Mouse (Mus musculus) olfactory bulb, adult 2 months (tissue): ENCODE measurements around the gene Zfp92. TPM values are rescaled to one million over a fixed set of nuclear protein-coding genes. Genes with fewer than 3 reads are reported as not detected.

Source experiments
- H3K27ac ChIP-seq: fragments of 200-500 bp; 2 replicates; pipeline ENCODE4 v1.5.1; 2012; ENCODE audit warnings: low read depth, low read length; ENCODE audit not compliant: insufficient read depth
- H3K4me1 ChIP-seq: fragments of 200-500 bp; 2 replicates; pipeline ENCODE4 v1.6.1; 2012; ENCODE audit warnings: low read length; ENCODE audit not compliant: control insufficient read depth, insufficient read depth
- H3K4me3 ChIP-seq: fragments of 200-500 bp; 2 replicates; pipeline ENCODE4 v1.5.1; 2012; ENCODE audit warnings: mild to moderate bottlenecking, low read depth, low read length, moderate library complexity; ENCODE audit not compliant: insufficient read depth
- CTCF ChIP-seq: fragments of 200-500 bp; IDR thresholded peaks from 2 replicates; pipeline ENCODE4 v1.5.1; 2012; ENCODE audit warnings: low read depth, mild to moderate bottlenecking, low read length, moderate library complexity; ENCODE audit not compliant: insufficient read depth
- POLR2A ChIP-seq: fragments of 200-500 bp; IDR thresholded peaks from 2 replicates; pipeline ENCODE4 v1.6.1; 2012; ENCODE audit warnings: mild to moderate bottlenecking, low read depth, low read length, moderate library complexity; ENCODE audit not compliant: insufficient read depth
- WGBS: fragments of 180-500 bp; shearing (Covaris S2); methylation state at CpG from one replicate; pipeline ENCODE4 v1.1.7; 2018; 5-methylcytosine and 5-hydroxymethylcytosine counted together
- polyA plus RNA-seq: library from polyadenylated mRNA; stranded (reverse); fragments of >200 nt; gene quantifications from 2 replicates; pipeline ENCODE4 v1.2.4, GENCODE M21; 2012; ENCODE audit warnings: low replicate concordance; ENCODE audit not compliant: missing spikeins, insufficient read depth, insufficient read length

Zfp92 gene
- polyA plus RNA-seq, 1 experiment = not detected

GRCm38 (mm10) chrX:73430036-73430435 is 19.1 kb downstream of the Zfp92 start:
- Histone ChIP-seq H3K4me3 (no peak overlapping the region), H3K4me1 (no peaks in the 10 kb centered on the region), H3K27ac (no peak overlapping the region)
- 83% methylated on average over 2 of the region's 2 CpGs for WGBS
- TF ChIP-seq POLR2A (no peak), CTCF (no peak)

GRCm38 (mm10) chrX:73432850-73433249 is 22.0 kb downstream of the Zfp92 start:
- WGBS = 68% methylated on average over 5 of the region's 5 CpGs
- H3K27ac ChIP-seq = no peak overlapping the region
- TF ChIP-seq CTCF (no peak), POLR2A (no peak)
- H3K4me1 ChIP-seq = no peaks in the 10 kb centered on the region
- H3K4me3 ChIP-seq = no peak overlapping the region

GRCm38 (mm10) chrX:73435252-73435651 is 24.4 kb downstream of the Zfp92 start, which contains the start of gene Trex2:
Gene Trex2, minus strand, starts transcription at chrX:73435344.
- H3K4me3 ChIP-seq = no peak within 1 kb of the TSS
- no peaks in the 10 kb centered on the region for H3K4me1 ChIP-seq
- H3K27ac ChIP-seq = no peak within 1 kb of the TSS
- 86% methylated on average over 11 of the region's 11 CpGs for WGBS
- no peak for TF ChIP-seq POLR2A
- TF ChIP-seq CTCF = no peak

GRCm38 (mm10) chrX:73441428-73441827 is 30.5 kb downstream of the Zfp92 start:
- Histone ChIP-seq H3K4me1 (no peaks in the 10 kb centered on the region), H3K4me3 (no peak overlapping the region), H3K27ac (no peak overlapping the region)
- WGBS = 80% methylated on average over 2 of the region's 2 CpGs
- TF ChIP-seq CTCF (no peak), POLR2A (no peak)

- Histone ChIP-seq H3K4me3 (no peak overlapping the region), H3K4me1 (no peaks in the 10 kb centered on the region), H3K27ac (no peak overlapping the region)
- TF ChIP-seq CTCF (no peak), POLR2A (no peak)
- WGBS = 29% methylated on average over 2 of the region's 2 CpGs
These were observed 41.1 kb downstream of the Zfp92 start for GRCm38 (mm10) chrX:73451949-73452348.

GRCm38 (mm10) chrX:73458877-73459392 is 48.0 kb downstream of the Zfp92 start, which contains the start of gene Haus7:
Gene Haus7, minus strand, starts transcription at chrX:73459044.
- no peak within 1 kb of the TSS for H3K27ac ChIP-seq
- TF ChIP-seq CTCF = no peak
- no peak for TF ChIP-seq POLR2A
- WGBS = 19% methylated on average over 26 of the region's 26 CpGs
- peaks cover 4% of the 10 kb centered on the region; the same call in 1 of the 2 replicates for H3K4me1 ChIP-seq
- peak within 1 kb of the TSS; percentile 67 for H3K4me3 ChIP-seq

- WGBS = 78% methylated on average over 4 of the region's 4 CpGs
These were observed 49.9 kb downstream of the Zfp92 start for GRCm38 (mm10) chrX:73460792-73461191.

GRCm38 (mm10) chrX:73465483-73466186 is 54.7 kb downstream of the Zfp92 start:
- 48% methylated on average over 9 of the region's 9 CpGs for WGBS
- no peak for TF ChIP-seq POLR2A
- no peak for TF ChIP-seq CTCF
- peaks cover 5% of the 10 kb centered on the region; the same call in 1 of the 2 replicates for H3K4me1 ChIP-seq

More at GRCm38 (mm10) chrX:73460792-73461191, 49.9 kb downstream of the Zfp92 start:
- no peak overlapping the region for H3K4me3 ChIP-seq
- peaks cover 9% of the 10 kb centered on the region; the same call in 1 of the 2 replicates for H3K4me1 ChIP-seq
- H3K27ac ChIP-seq = no peak overlapping the region
- TF ChIP-seq CTCF = no peak
- TF ChIP-seq POLR2A = no peak

GRCm38 (mm10) chrX:73467446-73468241 is 56.7 kb downstream of the Zfp92 start:
- 61% methylated on average over 5 of the region's 5 CpGs for WGBS
- Histone ChIP-seq H3K4me3 (no peak overlapping the region), H3K27ac (no peak overlapping the region; the same call in 1 of the 2 replicates), H3K4me1 (peaks cover 5% of the 10 kb centered on the region; the same call in 1 of the 2 replicates)
- no peak for TF ChIP-seq CTCF
- no peak for TF ChIP-seq POLR2A

More at GRCm38 (mm10) chrX:73465483-73466186, 54.7 kb downstream of the Zfp92 start:
- Histone ChIP-seq H3K27ac (no peak overlapping the region), H3K4me3 (no peak overlapping the region)
